Mouse (Mus musculus): ENCODE results near the gene Grap.

Grap gene

GRCm38 (mm10) chr11:61708928-61709327 is 55.9 kb downstream of the Grap start:
- Histone ChIP-seq H3K27me3 (ENCODE audit: insufficient read depth, low read length) (peaks cover 38% of the 10 kb centered on the region), H3K9me3 (ENCODE audit: low read length) (no peaks in the 10 kb centered on the region), H3K4me1 (replicated peaks; ENCODE audit: low read depth, low read length) (peaks cover 38% of the 10 kb centered on the region), H3K36me3 (ENCODE audit: insufficient read depth, low read length) (0 out of 2 replicates have a peak, but pooled peaks cover 4% of the 10 kb centered on the region), H3K4me3 (replicated peaks; ENCODE audit: low read length) (no peak overlapping the region)
- no peak for TF ChIP-seq POU5F1 (IDR thresholded peaks at IDR 0.05; ENCODE audit: borderline replicate concordance, low read length)
- no peak for TF ChIP-seq CTCF (conservative IDR thresholded peaks at IDR 0.05; ENCODE audit: low read length)
- no peak for TF ChIP-seq NANOG (IDR thresholded peaks at IDR 0.05; ENCODE audit: borderline replicate concordance, low read length)

DNA sequence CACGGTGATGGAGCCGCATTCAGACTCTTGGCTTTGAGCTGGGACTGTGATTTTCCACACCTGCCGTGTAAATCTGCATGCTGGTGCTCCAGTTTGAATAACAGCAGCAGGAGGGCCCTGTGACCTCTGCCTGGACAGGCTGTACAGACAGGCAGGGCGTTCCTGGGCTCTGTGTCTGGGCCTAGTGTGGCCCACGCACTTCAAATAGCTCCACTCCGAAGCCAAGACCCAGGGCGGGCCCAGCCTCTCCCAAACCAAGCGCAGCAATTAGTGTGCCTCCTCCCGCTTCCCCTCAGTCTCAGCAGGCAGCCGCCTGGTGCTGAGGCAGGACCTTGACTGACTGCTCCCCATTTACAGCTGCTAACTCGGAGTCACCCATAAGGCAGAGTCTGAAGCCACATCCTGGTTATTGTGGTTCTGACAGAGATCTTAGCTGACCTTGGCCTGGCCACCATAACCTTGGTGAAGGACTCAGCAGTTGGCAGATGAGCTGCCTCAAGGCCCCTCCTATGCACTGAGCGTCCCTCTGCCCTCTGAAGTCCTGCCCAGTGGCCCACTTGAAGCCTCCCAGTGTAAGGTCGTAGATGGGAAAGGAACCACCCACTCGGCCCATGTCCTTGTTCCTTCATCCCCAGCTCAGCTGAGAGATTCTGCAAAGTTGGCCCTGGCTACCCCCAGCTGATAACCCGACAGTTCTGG is 60.2 kb downstream of the Grap start:
- H3K4me1 ChIP-seq (replicated peaks; ENCODE audit: low read depth, low read length) = peaks cover 35% of the 10 kb centered on the region
- peaks cover 39% of the 10 kb centered on the region for H3K27me3 ChIP-seq (ENCODE audit: insufficient read depth, low read length)
- H3K4me3 ChIP-seq (replicated peaks; ENCODE audit: low read length) = no peak overlapping the region
- no peak for TF ChIP-seq POU5F1 (IDR thresholded peaks at IDR 0.05; ENCODE audit: borderline replicate concordance, low read length)
- no peak; the same call in 1 of the 2 replicates for TF ChIP-seq CTCF (conservative IDR thresholded peaks at IDR 0.05; ENCODE audit: low read length)
- TF ChIP-seq NANOG (IDR thresholded peaks at IDR 0.05; ENCODE audit: borderline replicate concordance, low read length) = no peak
- no peaks in the 10 kb centered on the region for H3K9me3 ChIP-seq (ENCODE audit: low read length)
- H3K36me3 ChIP-seq (ENCODE audit: insufficient read depth, low read length) = no peaks in the 10 kb centered on the region

DNA sequence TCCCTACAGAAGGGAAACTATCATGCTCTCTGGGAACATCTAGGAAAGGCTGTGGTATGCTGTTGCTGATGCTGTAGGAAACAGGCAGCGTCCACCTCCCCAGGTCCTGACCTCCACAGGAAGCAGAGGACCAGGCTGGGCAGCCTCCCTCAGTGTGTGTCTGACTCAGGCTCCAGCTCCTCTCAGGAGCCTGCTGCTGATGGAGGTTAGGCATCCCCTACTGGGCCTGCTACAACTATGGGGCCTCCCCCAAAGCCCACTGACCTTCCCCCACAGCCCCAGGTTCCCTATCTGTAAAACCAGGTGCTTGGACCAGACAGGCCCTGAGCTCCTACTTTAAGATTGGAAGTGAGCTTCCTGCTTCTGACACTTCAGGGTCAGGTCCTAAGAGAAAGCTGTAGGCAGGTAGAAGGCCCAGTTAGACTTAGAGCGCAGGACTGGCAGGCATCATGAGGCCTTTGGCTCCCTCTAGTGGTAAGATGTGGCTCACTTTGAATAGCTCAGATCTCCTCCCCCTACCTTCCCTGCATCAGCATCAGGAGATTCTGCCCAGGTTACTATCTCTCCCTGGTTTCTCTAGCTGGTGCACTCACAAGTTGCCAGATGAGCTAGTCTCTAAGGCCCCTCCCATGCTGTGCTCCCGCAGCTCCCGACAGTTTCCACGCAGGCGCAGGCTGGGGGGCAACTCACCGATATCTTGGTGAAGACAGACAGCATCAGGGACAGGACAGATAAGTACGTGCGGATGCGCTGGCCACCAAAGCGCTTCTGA is 61.5 kb downstream of the Grap start:
- no peak overlapping the region for H3K4me3 ChIP-seq (replicated peaks; ENCODE audit: low read length)
- TF ChIP-seq NANOG (IDR thresholded peaks at IDR 0.05; ENCODE audit: borderline replicate concordance, low read length) (no peak), CTCF (conservative IDR thresholded peaks at IDR 0.05; ENCODE audit: low read length) (peak; percentile 66), POU5F1 (IDR thresholded peaks at IDR 0.05; ENCODE audit: borderline replicate concordance, low read length) (no peak)
- H3K27me3 ChIP-seq (ENCODE audit: insufficient read depth, low read length) = peaks cover 39% of the 10 kb centered on the region
- H3K4me1 ChIP-seq (replicated peaks; ENCODE audit: low read depth, low read length) = peaks cover 23% of the 10 kb centered on the region
- H3K36me3 ChIP-seq (ENCODE audit: insufficient read depth, low read length) = no peaks in the 10 kb centered on the region
- H3K9me3 ChIP-seq (ENCODE audit: low read length) = no peaks in the 10 kb centered on the region

- H3K4me3 ChIP-seq (replicated peaks; ENCODE audit: low read length) = no peak overlapping the region
- H3K27me3 ChIP-seq (ENCODE audit: insufficient read depth, low read length) = peaks cover 38% of the 10 kb centered on the region
- no peak for TF ChIP-seq POU5F1 (IDR thresholded peaks at IDR 0.05; ENCODE audit: borderline replicate concordance, low read length)
- TF ChIP-seq CTCF (conservative IDR thresholded peaks at IDR 0.05; ENCODE audit: low read length) = no peak
- TF ChIP-seq NANOG (IDR thresholded peaks at IDR 0.05; ENCODE audit: borderline replicate concordance, low read length) = no peak
- peaks cover 21% of the 10 kb centered on the region for H3K4me1 ChIP-seq (replicated peaks; ENCODE audit: low read depth, low read length)
- H3K36me3 ChIP-seq (ENCODE audit: insufficient read depth, low read length) = no peaks in the 10 kb centered on the region
- H3K9me3 ChIP-seq (ENCODE audit: low read length) = no peaks in the 10 kb centered on the region
Observed at GRCm38 (mm10) chr11:61715130-61715529, 62.1 kb downstream of the Grap start.

DNA sequence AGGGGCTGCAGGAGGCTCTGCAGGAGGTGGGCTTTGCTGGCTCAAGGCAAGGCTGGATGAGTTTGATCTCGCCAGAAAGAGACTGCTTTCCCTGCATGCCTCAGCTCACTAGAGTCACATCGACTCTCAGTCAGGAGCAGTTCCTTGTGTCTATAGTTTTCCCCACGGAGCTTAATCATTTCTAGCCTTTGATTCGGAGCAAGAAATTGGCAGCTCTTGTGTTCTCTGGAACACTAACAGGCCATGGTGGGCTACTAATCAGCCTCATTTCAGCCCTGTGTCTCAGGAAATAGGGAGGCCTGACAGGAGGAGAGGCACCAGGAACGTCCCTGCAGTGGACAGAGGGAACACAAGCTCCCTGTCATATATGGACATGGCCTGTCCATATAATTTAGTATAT is 64.9 kb downstream of the Grap start:
- peaks cover 10% of the 10 kb centered on the region for H3K27me3 ChIP-seq (ENCODE audit: insufficient read depth, low read length)
- H3K36me3 ChIP-seq (ENCODE audit: insufficient read depth, low read length) = no peaks in the 10 kb centered on the region
- H3K4me1 ChIP-seq (replicated peaks; ENCODE audit: low read depth, low read length) = peaks cover 15% of the 10 kb centered on the region
- no peak overlapping the region for H3K4me3 ChIP-seq (replicated peaks; ENCODE audit: low read length)
- TF ChIP-seq NANOG (IDR thresholded peaks at IDR 0.05; ENCODE audit: borderline replicate concordance, low read length) (no peak), POU5F1 (IDR thresholded peaks at IDR 0.05; ENCODE audit: borderline replicate concordance, low read length) (no peak), CTCF (conservative IDR thresholded peaks at IDR 0.05; ENCODE audit: low read length) (no peak)
- no peaks in the 10 kb centered on the region for H3K9me3 ChIP-seq (ENCODE audit: low read length)

- H3K36me3 ChIP-seq (ENCODE audit: insufficient read depth, low read length) = no peaks in the 10 kb centered on the region
- no peaks in the 10 kb centered on the region; the same call in 1 of the 2 replicates for H3K27me3 ChIP-seq (ENCODE audit: insufficient read depth, low read length)
- H3K4me1 ChIP-seq (replicated peaks; ENCODE audit: low read depth, low read length) = peaks cover 1% of the 10 kb centered on the region; the same call in 1 of the 2 replicates
- no peaks in the 10 kb centered on the region for H3K9me3 ChIP-seq (ENCODE audit: low read length)
- TF ChIP-seq POU5F1 (IDR thresholded peaks at IDR 0.05; ENCODE audit: borderline replicate concordance, low read length) = no peak
- no peak for TF ChIP-seq CTCF (conservative IDR thresholded peaks at IDR 0.05; ENCODE audit: low read length)
- TF ChIP-seq NANOG (IDR thresholded peaks at IDR 0.05; ENCODE audit: borderline replicate concordance, low read length) = no peak
- no peak overlapping the region for H3K4me3 ChIP-seq (replicated peaks; ENCODE audit: low read length)
Observed at GRCm38 (mm10) chr11:61719387-61719786, 66.3 kb downstream of the Grap start.

DNA sequence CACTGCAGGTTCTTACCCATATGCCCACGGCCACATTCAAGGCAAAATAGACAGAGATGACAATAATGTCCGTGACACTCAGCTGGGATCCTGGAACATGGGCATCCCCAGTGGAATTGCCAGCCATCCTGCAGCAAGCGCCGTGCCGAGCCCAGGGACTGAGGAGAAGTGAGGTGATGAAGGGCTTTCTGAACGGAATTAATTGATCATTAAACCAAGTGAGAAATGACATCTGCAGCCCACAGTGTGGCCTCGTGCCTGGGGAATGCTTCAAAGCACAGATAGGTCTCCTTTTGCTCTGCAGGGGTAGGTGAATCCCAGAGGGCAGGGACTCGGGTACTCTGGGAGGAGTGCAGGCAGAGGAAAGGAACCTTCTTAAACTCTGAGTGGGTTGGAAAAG is 66.8 kb downstream of the Grap start:
- H3K9me3 ChIP-seq (ENCODE audit: low read length) = no peaks in the 10 kb centered on the region
- no peaks in the 10 kb centered on the region for H3K36me3 ChIP-seq (ENCODE audit: insufficient read depth, low read length)
- H3K4me1 ChIP-seq (replicated peaks; ENCODE audit: low read depth, low read length) = no peaks in the 10 kb centered on the region
- H3K4me3 ChIP-seq (replicated peaks; ENCODE audit: low read length) = no peak overlapping the region
- no peak for TF ChIP-seq POU5F1 (IDR thresholded peaks at IDR 0.05; ENCODE audit: borderline replicate concordance, low read length)
- no peak for TF ChIP-seq CTCF (conservative IDR thresholded peaks at IDR 0.05; ENCODE audit: low read length)
- no peak for TF ChIP-seq NANOG (IDR thresholded peaks at IDR 0.05; ENCODE audit: borderline replicate concordance, low read length)
- H3K27me3 ChIP-seq (ENCODE audit: insufficient read depth, low read length) = no peaks in the 10 kb centered on the region

DNA sequence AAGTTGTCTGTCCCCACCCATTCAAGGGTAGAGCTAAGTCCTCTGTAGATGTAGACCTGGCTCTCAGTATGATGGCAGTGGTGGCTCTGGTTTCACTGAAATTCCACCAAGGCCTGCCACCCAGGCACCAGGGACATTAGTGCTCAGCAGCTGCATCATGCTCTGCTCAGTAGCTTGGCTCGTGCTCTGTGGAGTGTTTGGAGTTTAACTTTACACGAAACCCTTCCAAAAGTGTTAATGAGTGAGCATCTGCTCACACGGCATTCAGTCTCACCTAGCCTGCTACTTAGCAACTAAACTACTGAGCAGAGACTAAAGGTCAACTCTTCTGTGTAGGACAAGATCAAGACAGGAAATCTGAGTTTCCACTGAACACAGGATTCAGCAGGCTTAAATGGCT is 67.6 kb downstream of the Grap start, which contains the start of gene Slc5a10:
Gene Slc5a10 (minus strand): TSS at position 191 of the 400 bp plus-strand sequence.
- Histone ChIP-seq H3K4me3 (replicated peaks; ENCODE audit: low read length) (no peak within 1 kb of the TSS), H3K36me3 (ENCODE audit: insufficient read depth, low read length) (no peaks in the 10 kb centered on the region), H3K27me3 (ENCODE audit: insufficient read depth, low read length) (no peaks in the 10 kb centered on the region), H3K4me1 (replicated peaks; ENCODE audit: low read depth, low read length) (no peaks in the 10 kb centered on the region), H3K9me3 (ENCODE audit: low read length) (no peaks in the 10 kb centered on the region)
- TF ChIP-seq NANOG (IDR thresholded peaks at IDR 0.05; ENCODE audit: borderline replicate concordance, low read length) (no peak), POU5F1 (IDR thresholded peaks at IDR 0.05; ENCODE audit: borderline replicate concordance, low read length) (no peak), CTCF (conservative IDR thresholded peaks at IDR 0.05; ENCODE audit: low read length) (no peak)
